Mouse (Mus musculus) left cerebral cortex, postnatal 36 days (tissue): ENCODE measurements at regions not wholly inside any gene's neighbourhood (a gene's known extent, or its start where the extent isn't known, plus 50 kb on each side); places are given as distances from the start of the nearest gene placed in this dataset.

Experiments
- DNase-seq, 2 experiments: peaks; one replicate each; pipeline ENCODE4 v3.0.0; 2021 to 2022; ENCODE audit warnings: low spot score in 2 of 2, mixed read lengths in 1 of 2
- intact Hi-C: fragments of 180-260 bp; cut with DNase I; formaldehyde crosslinking; loops from one replicate; pipeline ENCODE4 v1.15.1; 2025

GRCm38 (mm10) chr3:41258291-41258690 lies 175.4 kb upstream of the Pgrmc2 start:
- intact Hi-C loops = no loop called here
- no peak for DNase-seq

GRCm38 (mm10) chr3:41244960-41245359 lies 162.1 kb upstream of the Pgrmc2 start:
- intact Hi-C loops = no loop called here
- no peak for DNase-seq

- DNase-seq = no peak
- intact Hi-C loops = no loop called here
Measured at GRCm38 (mm10) chr3:41241856-41242552, 159.2 kb upstream of the Pgrmc2 start.

GRCm38 (mm10) chr3:41239801-41240200 lies 157.0 kb upstream of the Pgrmc2 start:
- no peak for DNase-seq
- intact Hi-C loops = no loop called here

GRCm38 (mm10) chr3:41239246-41239645 lies 156.4 kb upstream of the Pgrmc2 start:
- intact Hi-C loops = no loop called here
- DNase-seq = no peak

GRCm38 (mm10) chr3:41238046-41238445 lies 155.2 kb upstream of the Pgrmc2 start:
- intact Hi-C loops = no loop called here
- DNase-seq = no peak

GRCm38 (mm10) chr3:41235610-41236009 lies 152.8 kb upstream of the Pgrmc2 start:
- intact Hi-C loops = no loop called here
- DNase-seq = no peak

- DNase-seq = no peak
- intact Hi-C loops = no loop called here
Measured at GRCm38 (mm10) chr3:41234994-41235393, 152.1 kb upstream of the Pgrmc2 start.

- no peak for DNase-seq
- intact Hi-C loops = no loop called here
Measured at GRCm38 (mm10) chr3:41234191-41234590, 151.3 kb upstream of the Pgrmc2 start.

GRCm38 (mm10) chr3:41233439-41233838 lies 150.6 kb upstream of the Pgrmc2 start:
- intact Hi-C loops = no loop called here
- no peak for DNase-seq

GRCm38 (mm10) chr3:41230961-41231377 lies 148.1 kb upstream of the Pgrmc2 start:
- intact Hi-C loops = no loop called here
- no peak for DNase-seq

- DNase-seq = no peak
Measured at GRCm38 (mm10) chr3:41229493-41229892, 146.6 kb upstream of the Pgrmc2 start.

GRCm38 (mm10) chr3:41228536-41228935 lies 145.7 kb upstream of the Pgrmc2 start:
- intact Hi-C loops = loop anchor here (5.0 kb wide), 1 partner anchor 334 kb away; no protein-coding TSS in a partner anchor
- DNase-seq = peak; percentile 34 to 44

More at GRCm38 (mm10) chr3:41229493-41229892, 146.6 kb upstream of the Pgrmc2 start:
- intact Hi-C loops = loop anchor here (5.0 kb wide), 1 partner anchor 333 kb away; no protein-coding TSS in a partner anchor

- intact Hi-C loops = no loop called here
Measured at GRCm38 (mm10) chr3:41220746-41221145, 137.9 kb upstream of the Pgrmc2 start.

GRCm38 (mm10) chr3:41217770-41218169 lies 134.9 kb upstream of the Pgrmc2 start:
- DNase-seq = no peak

More at GRCm38 (mm10) chr3:41220746-41221145, 137.9 kb upstream of the Pgrmc2 start:
- no peak for DNase-seq

GRCm38 (mm10) chr3:41213533-41213932 lies 130.7 kb upstream of the Pgrmc2 start:
- DNase-seq = no peak
- intact Hi-C loops = no loop called here

More at GRCm38 (mm10) chr3:41217770-41218169, 134.9 kb upstream of the Pgrmc2 start:
- intact Hi-C loops = no loop called here

GRCm38 (mm10) chr3:41210333-41210732 lies 127.5 kb upstream of the Pgrmc2 start:
- no peak for DNase-seq
- intact Hi-C loops = no loop called here

- intact Hi-C loops = no loop called here
Measured at GRCm38 (mm10) chr3:41202895-41203294, 120.0 kb upstream of the Pgrmc2 start.

GRCm38 (mm10) chr3:41201782-41202181 lies 118.9 kb upstream of the Pgrmc2 start:
- no peak for DNase-seq
- intact Hi-C loops = no loop called here

More at GRCm38 (mm10) chr3:41202895-41203294, 120.0 kb upstream of the Pgrmc2 start:
- DNase-seq = no peak

- DNase-seq = no peak
- intact Hi-C loops = no loop called here
Measured at GRCm38 (mm10) chr3:41200026-41200425, 117.2 kb upstream of the Pgrmc2 start.

GRCm38 (mm10) chr3:41198216-41198976 lies 115.5 kb upstream of the Pgrmc2 start:
- intact Hi-C loops = no loop called here
- DNase-seq = peak; percentile 21 to 39
